Mouse (Mus musculus): Measurements from ENCODE around the gene Gm14124.
"Not testable (repeated sequence)": the region's sequence is repeated elsewhere in the genome, so short reads cannot be mapped to it uniquely, and the experiment has no call there.

Gm14124 gene

GRCm38 (mm10) chr2:150257291-150257690 lies at the start of gene Gm14124:
Gene Gm14124, plus strand, starts transcription at chr2:150257517.
- not testable (repeated sequence) for DNase-seq (ENCODE audit: low spot score in 2 of 2)

GRCm38 (mm10) chr2:150217600-150218362 lies 39.5 kb upstream of the Gm14124 start, which contains the start of gene Zfp937:
Gene Zfp937, plus strand, starts transcription at chr2:150218073.
- peak; percentile 68 to 86 for DNase-seq (ENCODE audit: low spot score in 2 of 2)

GRCm38 (mm10) chr2:150218363-150218725 lies 39.0 kb upstream of the Gm14124 start:
- DNase-seq (ENCODE audit: low spot score in 2 of 2): not testable (repeated sequence)

GRCm38 (mm10) chr2:150223263-150223662 lies 34.1 kb upstream of the Gm14124 start:
- not testable (repeated sequence) for DNase-seq (ENCODE audit: low spot score in 2 of 2)

GRCm38 (mm10) chr2:150243211-150243610 lies 14.1 kb upstream of the Gm14124 start:
- no peak for DNase-seq (ENCODE audit: low spot score in 2 of 2)

- DNase-seq (ENCODE audit: low spot score in 2 of 2): not testable (repeated sequence)
Observed at GRCm38 (mm10) chr2:150255491-150255890, 1.8 kb upstream of the Gm14124 start, which contains the start of gene Gm21994. Gene Gm21994, minus strand, starts transcription at chr2:150255591.

GRCm38 (mm10) chr2:150256861-150257260 lies 456 bp upstream of the Gm14124 start:
- not testable (repeated sequence) for DNase-seq (ENCODE audit: low spot score in 2 of 2)

GRCm38 (mm10) chr2:150293669-150294068 lies 36.4 kb downstream of the Gm14124 start:
- DNase-seq (ENCODE audit: low spot score in 2 of 2): no peak

- DNase-seq (ENCODE audit: low spot score in 2 of 2): no peak
Observed at GRCm38 (mm10) chr2:150299096-150299495, 41.8 kb downstream of the Gm14124 start.

GRCm38 (mm10) chr2:150307183-150307773 lies 50.0 kb downstream of the Gm14124 start:
- no peak for DNase-seq (ENCODE audit: low spot score in 2 of 2)

- peak; percentile 87 to 94 for DNase-seq (ENCODE audit: low spot score in 2 of 2)
Observed at GRCm38 (mm10) chr2:150310952-150311884, 53.9 kb downstream of the Gm14124 start.

- no peak for DNase-seq (ENCODE audit: low spot score in 2 of 2)
Observed at GRCm38 (mm10) chr2:150316140-150316539, 58.8 kb downstream of the Gm14124 start.

- no peak for DNase-seq (ENCODE audit: low spot score in 2 of 2)
Observed at GRCm38 (mm10) chr2:150318973-150319372, 61.7 kb downstream of the Gm14124 start.

Data from urinary bladder, postnatal 36 days (tissue).